Mouse (Mus musculus): ENCODE measurements at regions not wholly inside any gene's neighbourhood (a gene's known extent, or its start where the extent isn't known, plus 50 kb on each side); places are given as distances from the start of the nearest gene placed in this dataset.

- H3K4me1 ChIP-seq (ENCODE audit: control insufficient read depth, insufficient read depth, low read length) = 0 out of 2 replicates have a peak, but pooled peaks cover 2% of the 10 kb centered on the region
- TF ChIP-seq CTCF (IDR thresholded peaks at IDR 0.05; ENCODE audit: control insufficient read depth, insufficient read depth, insufficient replicate concordance, low read depth, low read length) (no peak), POLR2A (IDR thresholded peaks at IDR 0.05; ENCODE audit: control insufficient read depth, low read depth, low read length) (no peak)
- H3K4me3 ChIP-seq (ENCODE audit: control insufficient read depth, low read depth, low read length) = no peak overlapping the region
- H3K27ac ChIP-seq (ENCODE audit: control insufficient read depth, insufficient read depth, low read depth, low read length) = no peak overlapping the region
- H3K36me3 ChIP-seq (ENCODE audit: control insufficient read depth, insufficient read depth, low read length) = no peaks in the 10 kb centered on the region
- no peaks in the 10 kb centered on the region for H3K27me3 ChIP-seq (ENCODE audit: control insufficient read depth, insufficient read depth, low read length)
These were observed 74.9 kb upstream of the Stx18 start for GRCm38 (mm10) chr5:37963688-37964087.

- Histone ChIP-seq H3K27me3 (ENCODE audit: control insufficient read depth, insufficient read depth, low read length) (no peaks in the 10 kb centered on the region), H3K4me3 (ENCODE audit: control insufficient read depth, low read depth, low read length) (no peak overlapping the region), H3K4me1 (ENCODE audit: control insufficient read depth, insufficient read depth, low read length) (no peaks in the 10 kb centered on the region), H3K36me3 (ENCODE audit: control insufficient read depth, insufficient read depth, low read length) (no peaks in the 10 kb centered on the region), H3K27ac (ENCODE audit: control insufficient read depth, insufficient read depth, low read depth, low read length) (no peak overlapping the region)
- TF ChIP-seq POLR2A (IDR thresholded peaks at IDR 0.05; ENCODE audit: control insufficient read depth, low read depth, low read length) = no peak
- TF ChIP-seq CTCF (IDR thresholded peaks at IDR 0.05; ENCODE audit: control insufficient read depth, insufficient read depth, insufficient replicate concordance, low read depth, low read length) = no peak
These were observed 76.0 kb upstream of the Stx18 start for GRCm38 (mm10) chr5:37962513-37962912.

DNA sequence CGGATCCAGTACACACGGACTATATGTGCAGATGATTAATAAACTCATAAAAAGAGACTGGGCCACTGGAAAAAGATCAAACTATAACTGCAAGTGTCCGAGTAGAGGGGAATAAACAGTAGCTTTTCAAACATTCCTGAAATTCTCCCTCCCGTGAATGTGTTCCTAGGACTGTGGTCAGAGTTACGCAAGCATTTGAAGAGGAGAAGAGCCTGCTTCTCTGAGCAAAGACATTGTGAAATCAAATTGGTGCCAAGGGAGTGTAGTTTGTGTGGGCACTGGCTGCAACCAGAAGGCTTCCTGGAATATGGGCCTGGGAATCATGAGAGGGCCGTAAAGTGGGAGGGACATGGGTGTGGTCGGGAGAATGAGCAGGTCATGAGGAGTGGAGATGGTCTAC, 78.3 kb upstream of the Stx18 start:
- Histone ChIP-seq H3K4me3 (ENCODE audit: control insufficient read depth, low read depth, low read length) (no peak overlapping the region), H3K27ac (ENCODE audit: control insufficient read depth, insufficient read depth, low read depth, low read length) (no peak overlapping the region), H3K27me3 (ENCODE audit: control insufficient read depth, insufficient read depth, low read length) (no peaks in the 10 kb centered on the region), H3K4me1 (ENCODE audit: control insufficient read depth, insufficient read depth, low read length) (no peaks in the 10 kb centered on the region), H3K36me3 (ENCODE audit: control insufficient read depth, insufficient read depth, low read length) (no peaks in the 10 kb centered on the region)
- TF ChIP-seq CTCF (IDR thresholded peaks at IDR 0.05; ENCODE audit: control insufficient read depth, insufficient read depth, insufficient replicate concordance, low read depth, low read length) (no peak), POLR2A (IDR thresholded peaks at IDR 0.05; ENCODE audit: control insufficient read depth, low read depth, low read length) (no peak)

DNA sequence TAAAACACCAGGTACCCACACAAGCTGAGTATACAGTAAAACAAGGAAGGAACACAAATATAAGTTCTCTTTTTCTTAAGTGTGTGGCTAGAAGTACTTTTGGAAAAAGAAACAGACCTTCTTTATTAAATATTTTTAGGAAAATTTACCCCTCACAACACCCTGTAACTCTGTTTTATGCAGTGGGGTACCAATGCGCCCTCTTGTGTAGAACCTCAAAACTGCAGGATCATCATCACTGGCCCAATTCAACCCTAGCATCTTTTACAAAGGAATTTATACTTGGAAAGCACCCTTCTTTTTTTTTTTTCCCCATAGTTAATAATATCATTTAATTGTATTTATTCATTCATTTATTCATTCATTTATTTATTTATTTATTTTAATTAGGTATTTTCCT, 86.4 kb upstream of the Stx18 start:
- H3K36me3 ChIP-seq (ENCODE audit: control insufficient read depth, insufficient read depth, low read length) = no peaks in the 10 kb centered on the region
- H3K27me3 ChIP-seq (ENCODE audit: control insufficient read depth, insufficient read depth, low read length) = no peaks in the 10 kb centered on the region
- TF ChIP-seq POLR2A (IDR thresholded peaks at IDR 0.05; ENCODE audit: control insufficient read depth, low read depth, low read length) (no peak), CTCF (IDR thresholded peaks at IDR 0.05; ENCODE audit: control insufficient read depth, insufficient read depth, insufficient replicate concordance, low read depth, low read length) (no peak)
- no peak overlapping the region for H3K4me3 ChIP-seq (ENCODE audit: control insufficient read depth, low read depth, low read length)
- H3K4me1 ChIP-seq (ENCODE audit: control insufficient read depth, insufficient read depth, low read length) = no peaks in the 10 kb centered on the region
- no peak overlapping the region for H3K27ac ChIP-seq (ENCODE audit: control insufficient read depth, insufficient read depth, low read depth, low read length)

- Histone ChIP-seq H3K27me3 (ENCODE audit: control insufficient read depth, insufficient read depth, low read length) (no peaks in the 10 kb centered on the region), H3K4me3 (ENCODE audit: control insufficient read depth, low read depth, low read length) (no peak overlapping the region), H3K27ac (ENCODE audit: control insufficient read depth, insufficient read depth, low read depth, low read length) (no peak overlapping the region), H3K36me3 (ENCODE audit: control insufficient read depth, insufficient read depth, low read length) (no peaks in the 10 kb centered on the region), H3K4me1 (ENCODE audit: control insufficient read depth, insufficient read depth, low read length) (no peaks in the 10 kb centered on the region)
- TF ChIP-seq POLR2A (IDR thresholded peaks at IDR 0.05; ENCODE audit: control insufficient read depth, low read depth, low read length) (no peak), CTCF (IDR thresholded peaks at IDR 0.05; ENCODE audit: control insufficient read depth, insufficient read depth, insufficient replicate concordance, low read depth, low read length) (no peak)
These were observed 105.8 kb upstream of the Stx18 start for GRCm38 (mm10) chr5:37932760-37933122.

- Histone ChIP-seq H3K27me3 (ENCODE audit: control insufficient read depth, insufficient read depth, low read length) (no peaks in the 10 kb centered on the region), H3K4me1 (ENCODE audit: control insufficient read depth, insufficient read depth, low read length) (no peaks in the 10 kb centered on the region), H3K27ac (ENCODE audit: control insufficient read depth, insufficient read depth, low read depth, low read length) (no peak overlapping the region), H3K36me3 (ENCODE audit: control insufficient read depth, insufficient read depth, low read length) (no peaks in the 10 kb centered on the region), H3K4me3 (ENCODE audit: control insufficient read depth, low read depth, low read length) (no peak overlapping the region)
- no peak for TF ChIP-seq POLR2A (IDR thresholded peaks at IDR 0.05; ENCODE audit: control insufficient read depth, low read depth, low read length)
- TF ChIP-seq CTCF (IDR thresholded peaks at IDR 0.05; ENCODE audit: control insufficient read depth, insufficient read depth, insufficient replicate concordance, low read depth, low read length) = no peak
These were observed 106.3 kb upstream of the Stx18 start for GRCm38 (mm10) chr5:37932086-37932759.

- TF ChIP-seq POLR2A (IDR thresholded peaks at IDR 0.05; ENCODE audit: control insufficient read depth, low read depth, low read length) = no peak
- no peak for TF ChIP-seq CTCF (IDR thresholded peaks at IDR 0.05; ENCODE audit: control insufficient read depth, insufficient read depth, insufficient replicate concordance, low read depth, low read length)
- no peak overlapping the region for H3K27ac ChIP-seq (ENCODE audit: control insufficient read depth, insufficient read depth, low read depth, low read length)
These were observed 96.1 kb upstream of the Msx1 start for GRCm38 (mm10) chr5:37920481-37920880.

More at GRCm38 (mm10) chr5:37920481-37920880, 96.1 kb upstream of the Msx1 start:
- H3K27me3 ChIP-seq (ENCODE audit: control insufficient read depth, insufficient read depth, low read length) = no peaks in the 10 kb centered on the region; the same call in 1 of the 2 replicates
- H3K36me3 ChIP-seq (ENCODE audit: control insufficient read depth, insufficient read depth, low read length) = no peaks in the 10 kb centered on the region
- H3K4me1 ChIP-seq (ENCODE audit: control insufficient read depth, insufficient read depth, low read length) = no peaks in the 10 kb centered on the region; the same call in 1 of the 2 replicates
- H3K4me3 ChIP-seq (ENCODE audit: control insufficient read depth, low read depth, low read length) = no peak overlapping the region

All from testis, adult 2 months (tissue).